Mouse (Mus musculus) neural tube, embryonic 14.5 days (tissue): ENCODE results near the gene Blmh. TPM values are rescaled to one million over a fixed set of nuclear protein-coding genes. Genes with fewer than 3 reads are reported as not detected.

ENCODE experiments used
- ATAC-seq: fragments of 200-750 bp; cut with Nextera tagmentation; 2 replicates; pipeline ENCODE4 v1.8.0; 2017; ENCODE audit warnings: low read depth, mild to moderate bottlenecking, moderate TSS enrichment, moderate library complexity
- H3K27ac ChIP-seq: fragments of 300-500 bp; sonication (generic); 2 replicates; pipeline ENCODE4 v1.5.1; 2014; ENCODE audit warnings: low read depth, mild to moderate bottlenecking, control low read depth, low read length, moderate library complexity, mixed read lengths
- H3K27me3 ChIP-seq: fragments of 300-500 bp; sonication (generic); 2 replicates; pipeline ENCODE4 v1.6.1; 2014; ENCODE audit warnings: low read length; ENCODE audit not compliant: control insufficient read depth, insufficient read depth
- H3K36me3 ChIP-seq: fragments of 300-500 bp; sonication (generic); 2 replicates; pipeline ENCODE4 v1.6.1; 2014; ENCODE audit warnings: low read length, mixed read lengths; ENCODE audit not compliant: control insufficient read depth, insufficient read depth
- H3K4me1 ChIP-seq: fragments of 300-500 bp; sonication (generic); 2 replicates; pipeline ENCODE4 v1.6.1; 2014; ENCODE audit warnings: low read length; ENCODE audit not compliant: control insufficient read depth, insufficient read depth
- H3K4me2 ChIP-seq: fragments of 300-500 bp; sonication (generic); 2 replicates; pipeline ENCODE4 v1.6.1; 2014; ENCODE audit warnings: mild to moderate bottlenecking, low read depth, low read length, control low read depth
- H3K4me3 ChIP-seq: fragments of 300-500 bp; sonication (generic); 2 replicates; pipeline ENCODE4 v1.5.1; 2014; ENCODE audit warnings: low read depth, low read length, control low read depth, mixed read lengths
- H3K9ac ChIP-seq: fragments of 300-500 bp; sonication (generic); replicated peaks from 2 replicates; pipeline ENCODE4 v1.6.1; 2014; ENCODE audit warnings: low read depth, mild to moderate bottlenecking, control low read depth, low read length, mixed read lengths
- H3K9me3 ChIP-seq: fragments of 300-500 bp; sonication (generic); 2 replicates; pipeline ENCODE4 v1.6.1; 2016; ENCODE audit warnings: low read length; ENCODE audit not compliant: control insufficient read depth
- WGBS: fragments of 180-500 bp; shearing (Covaris S2); extraction: QIAGEN DNeasy Blood & Tissue Kit; methylation state at CpG from one replicate; pipeline ENCODE4 v1.1.7; 2014; 5-methylcytosine and 5-hydroxymethylcytosine counted together
- polyA plus RNA-seq: library from polyadenylated mRNA; unstranded; fragments of >200 nt; fragmentation: Nextera tagmentation; extraction: Ambion mirVana; gene quantifications from 2 replicates; pipeline ENCODE4 v1.2.1, GENCODE M21; 2014

Blmh gene
- polyA plus RNA-seq, 1 experiment from 2014 or later, result 117 TPM

- Histone ChIP-seq H3K36me3 (no peaks in the 10 kb centered on the region), H3K27ac (peak overlapping the region; percentile 72; the same call in 1 of the 2 replicates), H3K4me2 (peak overlapping the region; percentile 65), H3K4me1 (peaks cover 13% of the 10 kb centered on the region), H3K4me3 (peak overlapping the region; percentile 85), H3K9ac (peak overlapping the region; percentile 80; the same call in 1 of the 2 replicates), H3K27me3 (no peaks in the 10 kb centered on the region), H3K9me3 (no peaks in the 10 kb centered on the region)
- no peak for ATAC-seq
- WGBS, result 71% methylated on average over 6 of the region's 6 CpGs
Observed at GRCm38 (mm10) chr11:76944839-76945238, 20.2 kb downstream of the Blmh start.

DNA sequence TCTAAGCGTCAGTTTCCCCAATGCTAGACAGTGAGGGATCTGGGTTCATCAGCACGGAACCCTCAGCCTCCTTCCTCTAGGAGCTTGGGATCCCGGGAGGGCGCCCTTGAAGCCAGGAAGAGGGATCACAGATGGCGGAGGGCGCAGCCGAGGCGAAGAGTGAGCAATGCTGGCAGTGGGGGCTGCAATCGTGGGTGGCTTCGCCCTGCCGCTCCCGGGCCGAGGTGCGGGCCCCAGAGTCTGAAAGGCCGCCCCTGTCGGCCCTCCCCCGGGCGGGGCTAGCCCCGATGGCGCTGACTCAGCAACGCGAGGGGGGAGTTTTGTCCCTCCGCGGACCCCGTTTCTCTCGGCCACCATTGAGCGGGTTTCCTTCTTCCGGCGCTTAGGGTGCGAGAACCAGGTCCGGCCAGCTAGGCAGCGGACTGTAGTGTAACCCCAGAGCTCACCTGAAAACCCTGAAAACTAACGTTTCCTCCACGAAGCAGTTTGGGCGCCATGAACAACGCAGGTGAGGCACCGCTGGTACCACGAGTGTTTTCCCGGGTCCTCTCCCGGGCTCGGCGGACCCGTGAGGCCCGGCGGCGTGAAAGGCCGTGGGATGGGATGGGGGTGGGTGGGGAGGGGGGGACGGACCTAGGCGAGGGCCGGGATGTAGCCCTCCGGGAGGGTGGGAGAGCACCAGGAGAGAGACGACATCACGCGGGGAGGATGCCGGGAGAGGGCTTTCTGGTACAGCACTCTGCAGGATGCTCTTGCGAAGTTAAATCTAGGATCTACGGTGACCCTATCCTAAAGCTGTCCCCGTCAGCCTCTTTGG lies 21.0 kb downstream of the Blmh start:
- WGBS, result under 1% methylated on average over 56 of the region's 58 CpGs

GRCm38 (mm10) chr11:76946203-76946585 lies 21.6 kb downstream of the Blmh start:
- Histone ChIP-seq H3K36me3 (peaks cover 5% of the 10 kb centered on the region), H3K4me1 (peaks cover 13% of the 10 kb centered on the region), H3K27ac (peak overlapping the region; percentile 44; the same call in 1 of the 2 replicates), H3K9ac (peak overlapping the region; percentile 80), H3K27me3 (no peaks in the 10 kb centered on the region), H3K4me3 (peak overlapping the region; percentile 85), H3K9me3 (no peaks in the 10 kb centered on the region), H3K4me2 (peak overlapping the region; percentile 65)
- no peak for ATAC-seq
- 4% methylated on average over 8 of the region's 8 CpGs for WGBS

More for the DNA sequence above, 21.0 kb downstream of the Blmh start:
- ATAC-seq, result peak; percentile 88
- Histone ChIP-seq H3K27ac (peak overlapping the region; percentile 72), H3K9me3 (no peaks in the 10 kb centered on the region), H3K4me3 (peak overlapping the region; percentile 85), H3K27me3 (no peaks in the 10 kb centered on the region), H3K4me2 (peak overlapping the region; percentile 65), H3K36me3 (no peaks in the 10 kb centered on the region), H3K4me1 (peaks cover 13% of the 10 kb centered on the region), H3K9ac (peak overlapping the region; percentile 80)

DNA sequence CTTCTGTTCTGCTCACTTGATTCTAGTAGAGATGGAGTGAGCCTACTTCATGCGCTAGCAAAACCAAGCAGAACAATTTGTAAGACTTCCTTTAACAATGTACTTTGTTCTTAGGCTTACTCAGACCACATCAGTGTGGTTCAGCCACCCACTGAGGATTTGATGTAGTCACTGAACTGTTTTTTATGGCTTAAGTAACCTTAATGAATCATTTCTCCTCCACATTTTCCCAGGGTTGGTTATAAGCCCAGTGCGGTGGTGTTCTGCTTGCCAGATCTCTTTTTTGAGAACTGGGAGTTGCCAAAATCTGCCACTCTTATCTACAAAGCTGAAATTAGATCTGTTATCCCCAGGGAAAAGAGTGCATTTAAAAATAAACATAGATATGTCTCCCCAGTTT lies 28.9 kb downstream of the Blmh start:
- ATAC-seq, result no peak
- Histone ChIP-seq H3K4me3 (no peak overlapping the region), H3K4me1 (no peaks in the 10 kb centered on the region), H3K36me3 (peaks cover 46% of the 10 kb centered on the region), H3K27me3 (no peaks in the 10 kb centered on the region), H3K4me2 (no peak overlapping the region), H3K9me3 (no peaks in the 10 kb centered on the region), H3K27ac (no peak overlapping the region), H3K9ac (no peak overlapping the region)
- WGBS, result 94% methylated on average over 2 of the region's 2 CpGs

DNA sequence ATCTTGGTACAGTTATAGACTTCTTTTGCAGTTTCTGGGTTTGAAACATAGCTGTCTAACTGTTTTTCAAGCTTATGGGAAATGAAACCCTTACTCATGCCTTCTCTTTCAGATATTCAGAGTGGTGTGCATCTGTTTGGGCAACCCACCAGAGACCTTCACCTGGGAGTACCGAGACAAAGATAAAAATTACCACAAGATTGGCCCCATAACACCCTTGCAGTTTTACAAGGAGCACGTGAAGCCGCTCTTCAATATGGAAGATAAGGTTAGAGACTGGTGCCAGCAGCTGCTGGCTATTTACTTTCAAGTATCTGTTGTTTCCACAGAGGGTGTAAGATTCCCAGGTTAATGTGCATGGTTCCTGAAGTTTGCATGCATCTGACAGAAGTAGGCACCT lies 41.1 kb downstream of the Blmh start:
- H3K27me3 ChIP-seq, result no peaks in the 10 kb centered on the region
- peaks cover 46% of the 10 kb centered on the region for H3K36me3 ChIP-seq
- H3K27ac ChIP-seq, result no peak overlapping the region
- no peak overlapping the region for H3K4me3 ChIP-seq
- no peak for ATAC-seq
- no peak overlapping the region for H3K9ac ChIP-seq
- 96% methylated on average over 3 of the region's 3 CpGs for WGBS
- H3K4me2 ChIP-seq, result no peak overlapping the region
- H3K4me1 ChIP-seq, result no peaks in the 10 kb centered on the region
- no peaks in the 10 kb centered on the region for H3K9me3 ChIP-seq

GRCm38 (mm10) chr11:76970328-76970727 lies 45.7 kb downstream of the Blmh start:
- H3K27me3 ChIP-seq, result no peaks in the 10 kb centered on the region
- no peaks in the 10 kb centered on the region for H3K9me3 ChIP-seq
- no peaks in the 10 kb centered on the region for H3K4me1 ChIP-seq
- H3K36me3 ChIP-seq, result peaks cover 70% of the 10 kb centered on the region
- ATAC-seq, result no peak
- no peak overlapping the region for H3K9ac ChIP-seq
- no peak overlapping the region for H3K27ac ChIP-seq
- 98% methylated on average over 2 of the region's 2 CpGs for WGBS
- no peak overlapping the region for H3K4me3 ChIP-seq
- no peak overlapping the region for H3K4me2 ChIP-seq

GRCm38 (mm10) chr11:76974680-76975319 lies 50.2 kb downstream of the Blmh start:
- WGBS, result 92% methylated on average over 7 of the region's 7 CpGs
- ATAC-seq, result no peak
- H3K36me3 ChIP-seq, result peaks cover 44% of the 10 kb centered on the region

GRCm38 (mm10) chr11:76981570-76982141 lies 57.0 kb downstream of the Blmh start:
- H3K4me1 ChIP-seq, result no peaks in the 10 kb centered on the region
- H3K9ac ChIP-seq, result no peak overlapping the region
- H3K27ac ChIP-seq, result no peak overlapping the region
- no peak overlapping the region for H3K4me3 ChIP-seq
- H3K27me3 ChIP-seq, result no peaks in the 10 kb centered on the region
- 91% methylated on average over 5 of the region's 5 CpGs for WGBS
- ATAC-seq, result no peak
- H3K4me2 ChIP-seq, result no peak overlapping the region
- no peaks in the 10 kb centered on the region for H3K9me3 ChIP-seq
- H3K36me3 ChIP-seq, result peaks cover 29% of the 10 kb centered on the region

More at GRCm38 (mm10) chr11:76974680-76975319, 50.2 kb downstream of the Blmh start:
- H3K27ac ChIP-seq, result no peak overlapping the region
- no peak overlapping the region for H3K4me3 ChIP-seq
- no peak overlapping the region for H3K9ac ChIP-seq
- no peaks in the 10 kb centered on the region for H3K27me3 ChIP-seq
- H3K4me2 ChIP-seq, result no peak overlapping the region
- H3K9me3 ChIP-seq, result no peaks in the 10 kb centered on the region
- no peaks in the 10 kb centered on the region for H3K4me1 ChIP-seq

GRCm38 (mm10) chr11:76982415-76982814 lies 57.8 kb downstream of the Blmh start:
- Histone ChIP-seq H3K9me3 (no peaks in the 10 kb centered on the region), H3K4me1 (no peaks in the 10 kb centered on the region), H3K9ac (no peak overlapping the region), H3K27ac (no peak overlapping the region), H3K4me2 (no peak overlapping the region), H3K27me3 (no peaks in the 10 kb centered on the region), H3K36me3 (peaks cover 36% of the 10 kb centered on the region), H3K4me3 (no peak overlapping the region)
- ATAC-seq, result no peak
- WGBS, result 90% methylated on average over 4 of the region's 4 CpGs
